Mouse (Mus musculus): Measurements from ENCODE around the gene Ccdc126. TPM values are rescaled to one million over a fixed set of nuclear protein-coding genes. Genes with fewer than 3 reads are reported as not detected.
A peak's percentile ranks its signal among the peaks of the same experiment; 100 is the strongest.
"Not testable (repeated sequence)": the region's sequence is repeated elsewhere in the genome, so short reads cannot be mapped to it uniquely, and the experiment has no call there.

Gene Ccdc126
- polyA plus RNA-seq, 1 experiment from 2014 or later = 7.7 TPM

- H3K4me1 ChIP-seq (ENCODE audit: control insufficient read depth, insufficient read depth, low read length) = no peaks in the 10 kb centered on the region
- no peak overlapping the region for H3K9ac ChIP-seq (replicated peaks; ENCODE audit: low read length)
- 100% methylated on average over 1 of the region's 1 CpGs for WGBS
- no peaks in the 10 kb centered on the region for H3K9me3 ChIP-seq (replicated peaks; ENCODE audit: control insufficient read depth, low read length)
- no peaks in the 10 kb centered on the region for H3K27me3 ChIP-seq (ENCODE audit: control insufficient read depth, insufficient read depth, low read length)
- H3K27ac ChIP-seq (replicated peaks; ENCODE audit: low read depth, low read length) = no peak overlapping the region
- no peak overlapping the region for H3K4me2 ChIP-seq (ENCODE audit: low read depth, low read length)
- ATAC-seq (replicated peaks; ENCODE audit: insufficient number of reproducible peaks, low FRiP score, low TSS enrichment, low read depth) = no peak
- DNase-seq (ENCODE audit: low spot score) = no peak
- no peaks in the 10 kb centered on the region for H3K36me3 ChIP-seq (replicated peaks; ENCODE audit: control insufficient read depth, insufficient read depth, low read depth, low read length)
- no peak overlapping the region for H3K4me3 ChIP-seq (ENCODE audit: low read depth, low read length)
Observed at GRCm38 (mm10) chr6:49282122-49282521, 37.0 kb upstream of the Ccdc126 start.

DNA sequence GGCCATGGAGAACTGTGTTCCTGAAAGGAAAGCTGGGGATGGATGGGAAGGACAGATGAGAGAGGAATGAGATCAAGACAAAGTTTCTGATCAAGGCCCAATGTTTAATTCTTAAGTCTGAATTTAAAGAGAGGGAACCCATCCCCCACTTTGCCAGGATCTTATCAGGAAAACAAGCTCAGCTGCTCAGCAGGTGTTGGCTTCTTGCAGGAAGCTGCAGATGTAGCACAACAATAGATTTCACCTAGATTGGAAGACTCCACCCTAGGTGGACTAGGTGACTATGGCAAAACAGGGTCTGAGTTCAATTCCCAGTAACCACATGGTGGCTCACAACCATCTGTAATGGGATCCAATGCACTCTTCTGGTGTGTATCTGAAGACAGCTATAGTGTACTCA, 20.8 kb upstream of the Ccdc126 start:
- no peak overlapping the region for H3K9ac ChIP-seq (replicated peaks; ENCODE audit: low read length)
- no peak overlapping the region for H3K4me2 ChIP-seq (ENCODE audit: low read depth, low read length)
- no peaks in the 10 kb centered on the region for H3K36me3 ChIP-seq (replicated peaks; ENCODE audit: control insufficient read depth, insufficient read depth, low read depth, low read length)
- DNase-seq (ENCODE audit: low spot score) (no peak), ATAC-seq (replicated peaks; ENCODE audit: insufficient number of reproducible peaks, low FRiP score, low TSS enrichment, low read depth) (no peak)
- no peaks in the 10 kb centered on the region for H3K4me1 ChIP-seq (ENCODE audit: control insufficient read depth, insufficient read depth, low read length)
- H3K4me3 ChIP-seq (ENCODE audit: low read depth, low read length) = no peak overlapping the region
- H3K27me3 ChIP-seq (ENCODE audit: control insufficient read depth, insufficient read depth, low read length) = no peaks in the 10 kb centered on the region
- no peaks in the 10 kb centered on the region for H3K9me3 ChIP-seq (replicated peaks; ENCODE audit: control insufficient read depth, low read length)
- no peak overlapping the region for H3K27ac ChIP-seq (replicated peaks; ENCODE audit: low read depth, low read length)

DNA sequence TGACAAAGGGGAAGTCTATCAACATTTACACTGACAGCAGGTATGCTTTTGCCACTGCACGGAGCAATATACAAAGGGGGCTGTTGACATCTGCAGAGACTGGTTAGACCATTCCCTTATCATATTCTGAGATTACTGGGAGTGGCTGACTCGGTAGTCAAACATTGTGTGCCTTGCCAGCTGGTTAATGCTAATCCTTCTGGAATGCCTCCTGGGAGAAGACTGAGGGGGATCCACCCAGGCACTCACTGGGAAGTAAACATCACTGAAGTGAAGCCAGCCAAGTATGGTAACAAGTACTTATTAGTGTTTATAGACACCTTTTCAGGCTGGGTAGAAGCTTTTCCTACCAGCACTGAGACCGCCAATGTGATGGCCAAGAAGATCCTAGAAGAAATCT, 4.3 kb upstream of the Ccdc126 start:
- not testable (repeated sequence) for H3K4me1 ChIP-seq (ENCODE audit: control insufficient read depth, insufficient read depth, low read length); H3K4me3 ChIP-seq (ENCODE audit: low read depth, low read length); DNase-seq (ENCODE audit: low spot score); H3K27ac ChIP-seq (replicated peaks; ENCODE audit: low read depth, low read length); H3K4me2 ChIP-seq (ENCODE audit: low read depth, low read length); H3K36me3 ChIP-seq (replicated peaks; ENCODE audit: control insufficient read depth, insufficient read depth, low read depth, low read length); H3K9me3 ChIP-seq (replicated peaks; ENCODE audit: control insufficient read depth, low read length); H3K9ac ChIP-seq (replicated peaks; ENCODE audit: low read length); ATAC-seq (replicated peaks; ENCODE audit: insufficient number of reproducible peaks, low FRiP score, low TSS enrichment, low read depth); H3K27me3 ChIP-seq (ENCODE audit: control insufficient read depth, insufficient read depth, low read length)
- 47% methylated on average over 3 of the region's 3 CpGs for WGBS

GRCm38 (mm10) chr6:49319595-49320315, 681 bp downstream of the Ccdc126 start:
- Histone ChIP-seq H3K36me3 (replicated peaks; ENCODE audit: control insufficient read depth, insufficient read depth, low read depth, low read length) (no peaks in the 10 kb centered on the region), H3K27ac (replicated peaks; ENCODE audit: low read depth, low read length) (0 out of 2 replicates have a peak overlapping the region, but pooled peaks have one; percentile 43), H3K27me3 (ENCODE audit: control insufficient read depth, insufficient read depth, low read length) (no peaks in the 10 kb centered on the region), H3K9me3 (replicated peaks; ENCODE audit: control insufficient read depth, low read length) (no peaks in the 10 kb centered on the region), H3K9ac (replicated peaks; ENCODE audit: low read length) (peak overlapping the region; percentile 58), H3K4me1 (ENCODE audit: control insufficient read depth, insufficient read depth, low read length) (no peaks in the 10 kb centered on the region), H3K4me3 (ENCODE audit: low read depth, low read length) (peak overlapping the region; percentile 59), H3K4me2 (ENCODE audit: low read depth, low read length) (peak overlapping the region; percentile 60)
- peak; percentile 52 for DNase-seq (ENCODE audit: low spot score)
- WGBS = 14% methylated on average over 13 of the region's 13 CpGs
- ATAC-seq (replicated peaks; ENCODE audit: insufficient number of reproducible peaks, low FRiP score, low TSS enrichment, low read depth) = no peak; the same call in 1 of the 2 replicates

DNA sequence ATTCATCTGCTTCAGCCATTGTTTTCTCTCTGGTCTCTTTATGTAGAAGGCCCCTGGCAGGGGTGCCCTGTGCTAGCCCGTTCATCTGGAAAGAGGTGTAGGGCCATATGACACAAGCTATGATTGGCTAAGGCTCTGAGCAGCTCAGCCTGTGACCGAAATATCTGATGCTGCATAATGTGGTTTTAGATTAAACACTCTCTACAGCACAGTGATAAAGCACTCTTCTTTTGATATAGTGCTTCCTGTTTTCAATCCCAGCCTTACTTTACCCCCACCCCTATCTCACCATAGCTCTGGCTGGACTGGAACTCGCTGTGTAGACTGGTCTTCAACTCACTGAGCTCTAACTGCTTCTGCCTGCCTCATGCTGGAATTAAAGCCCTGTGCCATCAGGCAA, 2.3 kb downstream of the Ccdc126 start:
- no peak overlapping the region for H3K9ac ChIP-seq (replicated peaks; ENCODE audit: low read length)
- H3K4me3 ChIP-seq (ENCODE audit: low read depth, low read length) = no peak overlapping the region
- ATAC-seq (replicated peaks; ENCODE audit: insufficient number of reproducible peaks, low FRiP score, low TSS enrichment, low read depth) (no peak), DNase-seq (ENCODE audit: low spot score) (no peak)
- WGBS = 92% methylated on average over 3 of the region's 3 CpGs
- no peaks in the 10 kb centered on the region for H3K4me1 ChIP-seq (ENCODE audit: control insufficient read depth, insufficient read depth, low read length)
- H3K4me2 ChIP-seq (ENCODE audit: low read depth, low read length) = no peak overlapping the region
- H3K27me3 ChIP-seq (ENCODE audit: control insufficient read depth, insufficient read depth, low read length) = no peaks in the 10 kb centered on the region
- no peak overlapping the region for H3K27ac ChIP-seq (replicated peaks; ENCODE audit: low read depth, low read length)
- no peaks in the 10 kb centered on the region for H3K9me3 ChIP-seq (replicated peaks; ENCODE audit: control insufficient read depth, low read length)
- no peaks in the 10 kb centered on the region for H3K36me3 ChIP-seq (replicated peaks; ENCODE audit: control insufficient read depth, insufficient read depth, low read depth, low read length)

- ATAC-seq (replicated peaks; ENCODE audit: insufficient number of reproducible peaks, low FRiP score, low TSS enrichment, low read depth) = no peak
- no peaks in the 10 kb centered on the region for H3K27me3 ChIP-seq (ENCODE audit: control insufficient read depth, insufficient read depth, low read length)
- H3K9me3 ChIP-seq (replicated peaks; ENCODE audit: control insufficient read depth, low read length) = no peaks in the 10 kb centered on the region
- DNase-seq (ENCODE audit: low spot score) = no peak
- no peak overlapping the region for H3K4me3 ChIP-seq (ENCODE audit: low read depth, low read length)
- H3K4me2 ChIP-seq (ENCODE audit: low read depth, low read length) = no peak overlapping the region
- H3K36me3 ChIP-seq (replicated peaks; ENCODE audit: control insufficient read depth, insufficient read depth, low read depth, low read length) = no peaks in the 10 kb centered on the region
- no peak overlapping the region for H3K9ac ChIP-seq (replicated peaks; ENCODE audit: low read length)
- no peaks in the 10 kb centered on the region for H3K4me1 ChIP-seq (ENCODE audit: control insufficient read depth, insufficient read depth, low read length)
- no peak overlapping the region for H3K27ac ChIP-seq (replicated peaks; ENCODE audit: low read depth, low read length)
Observed at GRCm38 (mm10) chr6:49322056-49322455, 3.0 kb downstream of the Ccdc126 start.

DNA sequence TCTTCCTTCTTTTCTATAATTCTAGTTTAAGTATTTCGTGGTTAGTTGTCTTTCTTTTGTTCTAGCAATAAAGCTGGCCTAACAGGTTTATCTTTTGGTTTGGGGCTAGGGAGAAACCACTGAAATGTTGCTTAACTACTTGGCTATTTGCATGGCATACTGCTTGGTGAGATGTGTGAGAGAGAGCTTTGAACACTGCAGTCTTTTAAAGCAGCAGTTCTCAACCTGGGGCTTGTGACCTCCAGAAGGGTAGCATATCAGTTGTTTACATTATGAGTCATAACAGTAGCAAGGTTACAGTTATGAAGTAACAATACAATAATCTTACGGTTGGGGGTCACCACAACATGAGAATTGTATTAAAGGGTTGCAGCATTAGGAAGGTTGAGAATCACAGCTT, 3.9 kb downstream of the Ccdc126 start:
- no peak for DNase-seq (ENCODE audit: low spot score)
- no peak for ATAC-seq (replicated peaks; ENCODE audit: insufficient number of reproducible peaks, low FRiP score, low TSS enrichment, low read depth)
- Histone ChIP-seq H3K9ac (replicated peaks; ENCODE audit: low read length) (no peak overlapping the region), H3K4me1 (ENCODE audit: control insufficient read depth, insufficient read depth, low read length) (no peaks in the 10 kb centered on the region), H3K36me3 (replicated peaks; ENCODE audit: control insufficient read depth, insufficient read depth, low read depth, low read length) (no peaks in the 10 kb centered on the region), H3K27ac (replicated peaks; ENCODE audit: low read depth, low read length) (no peak overlapping the region), H3K4me3 (ENCODE audit: low read depth, low read length) (no peak overlapping the region), H3K27me3 (ENCODE audit: control insufficient read depth, insufficient read depth, low read length) (no peaks in the 10 kb centered on the region), H3K9me3 (replicated peaks; ENCODE audit: control insufficient read depth, low read length) (no peaks in the 10 kb centered on the region), H3K4me2 (ENCODE audit: low read depth, low read length) (no peak overlapping the region)
- 66% methylated on average over 2 of the region's 2 CpGs for WGBS

GRCm38 (mm10) chr6:49324528-49324927, 5.5 kb downstream of the Ccdc126 start:
- DNase-seq (ENCODE audit: low spot score) = no peak
- H3K27ac ChIP-seq (replicated peaks; ENCODE audit: low read depth, low read length) = no peak overlapping the region
- H3K27me3 ChIP-seq (ENCODE audit: control insufficient read depth, insufficient read depth, low read length) = no peaks in the 10 kb centered on the region
- no peaks in the 10 kb centered on the region for H3K36me3 ChIP-seq (replicated peaks; ENCODE audit: control insufficient read depth, insufficient read depth, low read depth, low read length)
- H3K9me3 ChIP-seq (replicated peaks; ENCODE audit: control insufficient read depth, low read length) = no peaks in the 10 kb centered on the region
- no peak overlapping the region for H3K4me3 ChIP-seq (ENCODE audit: low read depth, low read length)
- WGBS = 63% methylated on average over 2 of the region's 2 CpGs
- H3K4me2 ChIP-seq (ENCODE audit: low read depth, low read length) = no peak overlapping the region
- no peak overlapping the region for H3K9ac ChIP-seq (replicated peaks; ENCODE audit: low read length)
- no peaks in the 10 kb centered on the region for H3K4me1 ChIP-seq (ENCODE audit: control insufficient read depth, insufficient read depth, low read length)
- no peak for ATAC-seq (replicated peaks; ENCODE audit: insufficient number of reproducible peaks, low FRiP score, low TSS enrichment, low read depth)
